Mouse (Mus musculus) ES-Bruce4 (cell line): ENCODE measurements around the gene Psmc3ip. TPM values are rescaled to one million over a fixed set of nuclear protein-coding genes. Genes with fewer than 3 reads are reported as not detected.
A peak's percentile ranks its signal among the peaks of the same experiment; 100 is the strongest.

ENCODE experiments used
- H3K27ac ChIP-seq: 2 replicates; pipeline ENCODE4 v1.5.1; 2012; ENCODE audit warnings: low read length, inconsistent platforms; ENCODE audit not compliant: insufficient read depth
- H3K27me3 ChIP-seq: 2 replicates; pipeline ENCODE4 v1.6.1; 2012; ENCODE audit warnings: mild to moderate bottlenecking, low read length, inconsistent platforms; ENCODE audit not compliant: control insufficient read depth, poor library complexity, insufficient read depth, severe bottlenecking
- H3K36me3 ChIP-seq: 2 replicates; pipeline ENCODE4 v1.6.1; 2012; ENCODE audit warnings: inconsistent platforms, mild to moderate bottlenecking, low read length, moderate library complexity; ENCODE audit not compliant: control insufficient read depth, poor library complexity, insufficient read depth, severe bottlenecking
- H3K4me1 ChIP-seq: one replicate; pipeline ENCODE4 v1.8.1; 2011; ENCODE audit warnings: low read length; ENCODE audit not compliant: control insufficient read depth, insufficient read depth
- H3K4me3 ChIP-seq: 2 replicates; pipeline ENCODE4 v1.5.1; 2011; ENCODE audit warnings: low read depth, mild to moderate bottlenecking, low read length
- H3K9ac ChIP-seq: 2 replicates; pipeline ENCODE4 v1.6.1; 2012; ENCODE audit warnings: low read depth, mild to moderate bottlenecking, inconsistent platforms; ENCODE audit not compliant: poor library complexity, severe bottlenecking
- H3K9me3 ChIP-seq: replicated peaks from 2 replicates; pipeline ENCODE4 v1.6.1; 2012; ENCODE audit warnings: mild to moderate bottlenecking, low read length, inconsistent platforms; ENCODE audit not compliant: control insufficient read depth, poor library complexity, insufficient read depth, severe bottlenecking
- CTCF ChIP-seq: IDR thresholded peaks from one replicate; pipeline ENCODE4 v1.8.1; 2011; ENCODE audit warnings: low read depth, low read length
- EP300 ChIP-seq: IDR thresholded peaks from 2 replicates; pipeline ENCODE4 v1.6.1; 2011; ENCODE audit warnings: low read depth, low read length; ENCODE audit not compliant: insufficient read depth
- POLR2A ChIP-seq: IDR thresholded peaks from one replicate; pipeline ENCODE4 v1.8.1; 2011; ENCODE audit warnings: low read length; ENCODE audit not compliant: insufficient read depth
- polyA plus RNA-seq: library from polyadenylated mRNA; stranded (reverse); fragments of >200 nt; gene quantifications from 2 replicates; pipeline ENCODE4 v1.2.4, GENCODE M21; 2011; ENCODE audit warnings: low read depth; ENCODE audit not compliant: missing spikeins, insufficient read depth, insufficient read length

Gene Psmc3ip
- polyA plus RNA-seq, 1 experiment, result 35.1 TPM

DNA sequence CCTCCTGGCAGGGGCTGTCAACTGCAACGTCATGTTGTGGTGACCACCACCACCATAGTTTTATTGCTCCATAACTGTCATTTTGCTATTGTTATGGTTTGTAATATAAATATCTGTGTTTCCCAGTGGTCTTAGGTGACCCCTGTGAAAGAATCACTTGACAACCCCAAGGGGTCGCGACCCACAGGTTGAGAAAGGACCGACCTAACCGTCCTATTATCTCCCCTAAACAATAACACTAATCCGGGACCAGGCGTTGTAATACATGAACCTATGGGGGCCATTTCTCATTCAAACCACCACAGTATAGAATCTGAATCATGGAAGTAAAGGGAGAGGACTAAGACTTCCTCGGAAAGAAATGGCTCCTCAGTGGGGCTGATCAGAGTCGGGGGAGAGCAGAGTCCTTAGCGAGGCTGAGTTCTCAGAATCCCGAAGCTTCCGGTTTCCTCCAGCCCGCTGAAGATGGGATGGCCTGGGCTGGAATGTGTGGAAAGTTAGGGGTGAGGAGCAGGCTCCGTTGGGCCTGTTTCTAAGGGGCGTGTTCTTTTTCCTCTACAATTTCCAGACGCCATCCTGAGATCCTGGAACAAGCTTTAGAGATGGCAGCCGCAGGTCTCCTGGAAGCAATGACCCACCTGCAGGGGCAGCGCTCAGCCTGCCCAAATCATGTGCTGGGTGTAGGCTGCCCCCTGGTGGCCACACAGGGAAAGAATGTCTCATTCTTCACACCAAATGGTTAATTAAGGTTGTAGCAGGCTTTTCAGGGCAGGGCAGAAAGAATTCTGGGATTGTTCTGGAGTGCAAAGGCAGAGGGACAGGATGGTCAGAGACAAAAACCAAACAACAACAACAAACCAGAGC, 28.5 kb downstream of the Psmc3ip start:
- TF ChIP-seq POLR2A (no peak), CTCF (peak; percentile 95), EP300 (no peak)
- Histone ChIP-seq H3K9ac (no peak overlapping the region; the same call in 1 of the 2 replicates), H3K27ac (no peak overlapping the region), H3K9me3 (no peaks in the 10 kb centered on the region), H3K36me3 (no peaks in the 10 kb centered on the region), H3K4me1 (peaks cover 4% of the 10 kb centered on the region), H3K4me3 (peak overlapping the region; percentile 47), H3K27me3 (no peaks in the 10 kb centered on the region)

DNA sequence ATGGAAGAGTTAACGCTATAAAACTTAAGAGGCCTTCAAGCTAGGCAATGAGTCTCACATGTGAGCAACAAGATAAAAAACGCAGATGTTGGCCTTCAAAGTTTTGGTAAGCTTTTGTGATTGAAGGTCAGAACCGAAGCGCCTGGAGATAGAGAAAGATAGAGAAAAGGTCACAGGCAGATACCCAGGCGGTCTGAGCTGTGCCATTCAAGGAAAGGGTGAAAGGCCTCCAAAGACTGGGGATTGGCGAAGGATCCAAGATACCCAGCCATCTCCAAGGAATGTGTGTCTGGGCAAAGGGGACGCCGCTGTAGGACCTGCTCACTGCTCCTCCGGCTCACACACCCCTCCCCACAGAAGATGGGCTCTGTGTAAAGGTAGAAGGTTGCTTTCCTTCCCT, 30.2 kb downstream of the Psmc3ip start:
- H3K36me3 ChIP-seq, result no peaks in the 10 kb centered on the region
- no peak overlapping the region for H3K4me3 ChIP-seq
- no peaks in the 10 kb centered on the region for H3K27me3 ChIP-seq
- no peak overlapping the region for H3K9ac ChIP-seq
- H3K4me1 ChIP-seq, result peaks cover 4% of the 10 kb centered on the region
- H3K27ac ChIP-seq, result no peak overlapping the region
- H3K9me3 ChIP-seq, result no peaks in the 10 kb centered on the region
- TF ChIP-seq CTCF (no peak), EP300 (no peak), POLR2A (no peak)

DNA sequence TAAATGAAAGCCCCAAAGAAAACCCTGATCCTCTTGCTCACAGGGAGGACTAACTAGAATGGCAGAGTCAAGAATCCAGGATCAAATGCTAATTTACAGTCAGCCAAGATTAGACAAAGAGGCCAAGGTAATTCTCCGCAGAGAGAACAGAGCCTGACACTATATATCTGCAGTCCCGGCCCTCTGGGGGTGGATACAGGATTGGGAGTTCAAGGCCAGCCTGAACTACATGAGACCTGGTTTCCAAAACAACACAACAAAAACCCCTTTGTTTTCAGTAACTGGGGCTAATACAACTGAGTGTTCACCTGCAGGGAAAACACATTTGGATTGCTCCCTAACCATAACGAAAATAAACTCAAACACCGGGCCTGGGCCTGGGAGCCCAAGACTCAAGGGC, 30.8 kb downstream of the Psmc3ip start:
- H3K4me3 ChIP-seq, result no peak overlapping the region
- H3K9me3 ChIP-seq, result no peaks in the 10 kb centered on the region
- peak overlapping the region; percentile 8; the same call in 1 of the 2 replicates for H3K27ac ChIP-seq
- TF ChIP-seq EP300 (no peak), POLR2A (no peak), CTCF (no peak)
- H3K4me1 ChIP-seq, result peaks cover 4% of the 10 kb centered on the region
- no peaks in the 10 kb centered on the region for H3K27me3 ChIP-seq
- no peaks in the 10 kb centered on the region for H3K36me3 ChIP-seq
- H3K9ac ChIP-seq, result peak overlapping the region; percentile 41; the same call in 1 of the 2 replicates

DNA sequence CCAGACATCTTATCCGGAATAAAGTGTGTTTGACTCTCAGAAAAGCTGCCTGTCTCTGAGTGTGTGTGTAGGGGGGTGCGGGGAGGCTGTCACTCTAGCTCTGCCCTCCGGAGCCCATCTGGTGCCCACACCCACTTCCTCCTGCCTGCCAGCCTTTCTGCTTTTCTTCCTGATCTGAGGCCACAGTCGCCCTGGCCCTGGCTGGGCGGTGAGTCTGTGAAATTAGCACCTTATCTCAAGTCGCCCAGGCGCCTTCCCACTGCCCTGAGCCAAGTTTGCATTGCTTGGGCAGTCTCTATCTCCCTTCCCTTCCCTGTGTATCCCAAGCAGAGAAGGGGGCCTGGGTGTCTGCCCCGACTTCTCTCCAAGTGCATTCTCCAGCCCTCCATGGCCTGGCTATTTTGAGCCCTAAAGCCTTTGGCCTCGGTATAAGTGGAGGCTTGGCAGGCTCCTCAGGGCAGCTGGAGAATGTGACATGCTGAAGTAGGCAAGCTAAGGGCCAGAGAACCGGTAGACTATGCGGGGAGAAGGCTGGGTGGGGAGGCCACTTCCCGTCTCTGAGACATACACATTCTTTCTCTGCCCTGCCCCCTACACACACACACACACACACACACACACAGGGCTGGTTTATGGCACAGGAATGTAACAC, 31.4 kb downstream of the Psmc3ip start:
- TF ChIP-seq EP300 (no peak), POLR2A (no peak), CTCF (no peak)
- Histone ChIP-seq H3K36me3 (no peaks in the 10 kb centered on the region), H3K4me3 (peak overlapping the region; percentile 41), H3K27ac (peak overlapping the region; percentile 33; the same call in 1 of the 2 replicates), H3K9me3 (no peaks in the 10 kb centered on the region), H3K27me3 (no peaks in the 10 kb centered on the region), H3K9ac (peak overlapping the region; percentile 41), H3K4me1 (peaks cover 4% of the 10 kb centered on the region)

DNA sequence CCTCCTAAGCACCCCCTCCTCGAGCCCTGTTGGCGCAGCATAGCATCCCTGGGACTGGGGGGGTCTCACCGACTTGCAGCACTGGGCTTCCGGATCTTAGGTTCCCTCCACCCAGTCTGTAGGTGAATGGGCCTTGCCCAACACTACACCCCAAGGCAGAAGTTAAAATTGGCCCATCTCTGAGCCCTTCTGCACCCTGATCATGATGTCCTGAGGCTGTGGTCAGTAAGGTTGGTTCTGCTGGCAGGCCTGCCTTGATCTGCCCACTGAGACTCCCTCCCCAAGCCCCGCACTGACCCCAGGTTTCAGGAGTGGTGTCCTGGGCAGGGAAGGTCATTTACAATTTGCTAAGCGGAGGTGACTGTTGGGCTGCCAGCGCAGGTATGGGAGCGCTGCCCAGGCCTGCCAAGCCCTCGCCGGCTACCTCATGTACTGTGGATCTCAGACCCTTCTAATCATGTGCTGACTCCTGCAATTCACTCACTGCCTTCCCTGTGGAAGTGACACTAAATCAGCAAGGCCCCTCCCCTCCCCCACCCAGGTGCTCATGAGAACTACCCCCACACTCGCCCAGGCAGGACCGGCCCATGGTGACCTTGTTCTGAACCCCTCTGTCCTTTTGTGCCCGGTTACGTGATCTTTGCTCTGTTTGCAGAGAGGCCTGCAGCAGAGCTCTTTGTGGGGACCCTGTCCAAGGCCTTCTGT, 32.1 kb downstream of the Psmc3ip start:
- H3K36me3 ChIP-seq, result no peaks in the 10 kb centered on the region
- peak overlapping the region; percentile 41 for H3K9ac ChIP-seq
- no peak overlapping the region for H3K4me3 ChIP-seq
- H3K27me3 ChIP-seq, result no peaks in the 10 kb centered on the region
- no peak for TF ChIP-seq EP300
- TF ChIP-seq CTCF, result no peak
- TF ChIP-seq POLR2A, result no peak
- peaks cover 4% of the 10 kb centered on the region for H3K4me1 ChIP-seq
- no peaks in the 10 kb centered on the region for H3K9me3 ChIP-seq
- peak overlapping the region; percentile 33; the same call in 1 of the 2 replicates for H3K27ac ChIP-seq
